Mouse (Mus musculus) C2C12 (cell line): ENCODE data around the gene Zfp827. TPM values are rescaled to one million over a fixed set of nuclear protein-coding genes. Genes with fewer than 3 reads are reported as not detected.

Source experiments
- H3K27me3 ChIP-seq: one replicate; pipeline ENCODE4 v1.6.1; 2011; ENCODE audit not compliant: control insufficient read depth, insufficient read depth, insufficient read length
- H3K36me3 ChIP-seq: one replicate; pipeline ENCODE4 v1.6.1; 2011; ENCODE audit not compliant: control insufficient read depth, insufficient read depth
- H3K4me3 ChIP-seq: one replicate; pipeline ENCODE4 v1.5.1; 2011; ENCODE audit warnings: mild to moderate bottlenecking, control low read depth; ENCODE audit not compliant: poor library complexity, insufficient read depth, severe bottlenecking
- H3K79me2 ChIP-seq: one replicate; pipeline ENCODE4 v1.6.1; 2011; ENCODE audit not compliant: control insufficient read depth, insufficient read depth
- H3K79me3 ChIP-seq: one replicate; pipeline ENCODE4 v1.6.1; 2011; ENCODE audit warnings: low read depth, control low read depth
- H3ac ChIP-seq: one replicate; pipeline ENCODE3; 2011; ENCODE audit warnings: low read depth; ENCODE audit not compliant: control insufficient read depth, insufficient read length
- CEBPB ChIP-seq: IDR thresholded peaks from one replicate; pipeline ENCODE4 v1.6.1; 2011; ENCODE audit warnings: low read depth, mild to moderate bottlenecking, control low read depth, moderate library complexity
- CTCF ChIP-seq: IDR thresholded peaks from one replicate; pipeline ENCODE4 v1.5.1; 2011; ENCODE audit not compliant: control insufficient read depth, insufficient read depth, insufficient read length
- FOSL1 ChIP-seq: IDR thresholded peaks from one replicate; pipeline ENCODE4 v1.8.0; 2011; ENCODE audit warnings: mild to moderate bottlenecking, low read length; ENCODE audit not compliant: poor library complexity, insufficient read depth, severe bottlenecking
- MAX ChIP-seq: IDR thresholded peaks from one replicate; pipeline ENCODE4 v1.6.1; 2011; ENCODE audit warnings: mild to moderate bottlenecking, control low read depth
- MYOD1 ChIP-seq: IDR thresholded peaks from one replicate; pipeline ENCODE4 v1.6.1; 2011; ENCODE audit warnings: low read depth; ENCODE audit not compliant: control insufficient read depth, insufficient read length
- MYOG ChIP-seq: IDR thresholded peaks from one replicate; pipeline ENCODE4 v1.6.1; 2011; ENCODE audit not compliant: control insufficient read depth, insufficient read length; ENCODE audit errors: extremely low read depth
- USF1 ChIP-seq: IDR thresholded peaks from one replicate; pipeline ENCODE4 v1.6.1; 2011; ENCODE audit warnings: low read depth, mild to moderate bottlenecking, control low read depth, moderate library complexity
- polyA plus RNA-seq: library from polyadenylated mRNA; unstranded; fragments of >200 nt; fragmentation: generic; extraction: Trizol; gene quantifications from one replicate; pipeline ENCODE4 v1.2.1, GENCODE M21; 2012; ENCODE audit warnings: missing spikeins

The Zfp827 gene
- polyA plus RNA-seq, 1 experiment = 7.6 TPM

DNA sequence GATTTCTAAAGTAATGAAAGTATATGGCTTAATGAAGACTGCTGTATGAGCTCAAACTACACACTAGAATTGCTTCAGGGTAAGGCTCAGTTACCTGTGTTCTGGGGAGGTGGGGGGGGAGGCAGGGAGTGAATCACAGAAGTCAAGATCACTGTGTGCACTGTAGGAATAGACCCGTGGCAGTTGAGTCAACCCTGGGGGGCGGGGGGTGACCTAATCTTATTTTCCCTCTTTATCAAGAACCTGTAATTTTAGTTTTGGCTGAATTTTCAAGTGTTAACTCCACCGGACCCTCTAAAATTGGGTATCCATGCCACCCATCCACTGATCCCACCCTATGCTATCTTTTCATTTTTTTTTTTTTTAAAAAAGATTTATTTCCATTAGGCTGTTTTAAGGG, 918 bp upstream of the Zfp827 start:
- H3K27me3 ChIP-seq = no peaks in the 10 kb centered on the region
- H3K4me3 ChIP-seq = no peak overlapping the region
- no peak for TF ChIP-seq CEBPB
- no peak for TF ChIP-seq MYOG
- TF ChIP-seq USF1 = no peak
- no peak for TF ChIP-seq MAX
- no peak for TF ChIP-seq CTCF
- TF ChIP-seq FOSL1 = no peak
- no peak for TF ChIP-seq MYOD1
- peaks cover 13% of the 10 kb centered on the region for H3K79me3 ChIP-seq
- no peaks in the 10 kb centered on the region for H3K36me3 ChIP-seq
- no peak overlapping the region for H3ac ChIP-seq
- H3K79me2 ChIP-seq = peaks cover 39% of the 10 kb centered on the region

DNA sequence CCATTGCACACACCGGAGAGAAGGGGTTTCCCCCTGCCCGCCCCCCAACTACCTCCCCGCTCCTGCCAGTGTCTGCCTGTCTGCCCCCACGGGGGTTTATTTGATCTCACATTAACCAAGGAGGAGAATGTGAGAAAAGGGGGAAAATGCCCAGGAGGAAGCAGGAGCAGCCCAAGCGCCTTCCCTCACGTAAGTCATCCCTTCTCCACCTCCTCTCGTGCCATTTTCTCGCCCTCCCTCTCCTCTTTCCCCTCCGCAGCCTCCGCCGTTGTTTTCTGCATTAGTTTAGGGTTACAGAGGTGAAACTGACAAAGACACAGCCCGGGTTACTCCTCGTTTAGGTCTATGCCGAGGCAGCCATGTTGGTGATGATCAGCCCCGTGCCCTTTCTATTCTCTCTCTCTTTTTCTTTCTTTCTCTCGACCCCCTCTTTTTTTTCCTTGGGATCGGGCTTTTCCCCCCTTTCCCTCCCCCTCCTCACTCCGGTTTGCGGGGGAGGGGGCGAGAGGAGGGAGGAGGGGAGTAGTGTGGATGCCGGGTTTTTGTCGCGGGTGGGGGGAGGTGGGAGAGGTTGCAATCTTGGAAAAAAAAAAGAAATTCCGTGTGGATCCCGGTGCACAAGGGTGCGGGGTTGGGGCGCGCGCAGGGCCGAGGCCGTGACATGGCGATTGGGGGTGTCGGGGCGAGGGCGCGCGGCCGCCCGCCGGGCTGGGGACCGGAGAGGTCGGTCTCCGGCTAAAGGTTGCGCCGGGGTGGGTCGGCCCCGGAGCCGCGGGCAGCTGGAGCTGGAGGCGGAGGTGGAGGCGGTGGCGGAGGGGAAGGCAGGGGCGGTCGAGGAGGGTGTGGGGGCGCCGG, 531 bp downstream of the Zfp827 start:
- Histone ChIP-seq H3K4me3 (peak overlapping the region; percentile 96), H3K79me2 (peaks cover 54% of the 10 kb centered on the region), H3K36me3 (no peaks in the 10 kb centered on the region), H3K79me3 (peaks cover 27% of the 10 kb centered on the region), H3ac (peak overlapping the region; percentile 60), H3K27me3 (no peaks in the 10 kb centered on the region)
- TF ChIP-seq FOSL1 = no peak
- TF ChIP-seq USF1 = no peak
- TF ChIP-seq MYOD1 = no peak
- TF ChIP-seq CTCF = no peak
- TF ChIP-seq MYOG = no peak
- TF ChIP-seq MAX = no peak
- TF ChIP-seq CEBPB = no peak

GRCm38 (mm10) chr8:79029396-79030325, 1.4 kb downstream of the Zfp827 start:
- Histone ChIP-seq H3K36me3 (no peaks in the 10 kb centered on the region), H3K4me3 (peak overlapping the region; percentile 96)

DNA sequence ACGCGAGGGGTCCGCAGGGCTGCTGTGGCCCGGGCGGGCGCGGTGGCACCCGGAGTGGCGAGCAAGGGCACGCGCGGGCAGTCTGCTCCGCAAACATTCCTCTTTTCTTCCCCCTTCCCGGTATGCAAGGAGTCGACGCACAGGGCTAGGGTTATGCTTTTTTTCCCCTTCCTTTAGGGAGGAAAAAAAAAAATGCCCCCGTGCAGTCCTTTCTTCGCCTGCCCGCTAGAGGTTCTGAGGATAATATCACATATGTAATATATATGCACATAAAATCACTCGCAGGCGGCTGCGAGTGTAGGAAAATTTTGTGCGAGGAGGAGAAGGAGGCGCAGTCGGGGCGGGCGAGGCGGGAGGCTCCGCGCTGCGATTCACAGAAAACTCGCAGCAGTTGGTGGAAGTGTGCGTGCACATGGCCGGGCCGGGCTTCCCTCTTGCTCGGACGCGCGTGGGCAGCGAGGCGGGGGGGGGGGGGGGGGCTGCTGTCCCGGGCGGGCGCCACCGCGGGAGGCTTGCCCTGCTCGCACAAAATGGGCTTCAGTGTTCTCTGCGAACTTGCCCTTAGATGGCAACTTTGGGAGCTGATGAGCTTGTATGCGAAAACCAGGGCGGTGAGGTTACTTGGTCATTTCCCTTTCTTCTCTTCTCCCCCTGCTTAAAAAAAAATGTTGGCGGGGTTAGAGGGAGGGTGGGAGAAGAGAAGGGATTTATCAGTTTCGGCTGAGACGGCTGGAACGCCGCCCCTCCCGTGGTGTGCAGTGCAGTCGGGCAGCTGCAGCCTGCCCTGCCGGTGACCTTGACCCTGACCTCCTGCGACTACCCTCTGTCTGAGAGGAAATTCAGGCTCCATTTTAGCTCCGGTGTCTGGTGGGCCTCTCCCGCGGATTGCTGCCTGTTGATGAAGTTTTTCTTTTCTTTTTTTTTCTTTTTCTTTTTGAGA, 2.4 kb downstream of the Zfp827 start:
- H3K4me3 ChIP-seq = peak overlapping the region; percentile 96
- TF ChIP-seq USF1 (no peak), MAX (peak; percentile 3), FOSL1 (no peak), CEBPB (no peak), MYOG (no peak), MYOD1 (peak; percentile 41)
- H3K79me3 ChIP-seq = peaks cover 37% of the 10 kb centered on the region
- H3ac ChIP-seq = peak overlapping the region; percentile 76
- peaks cover 72% of the 10 kb centered on the region for H3K79me2 ChIP-seq
- H3K36me3 ChIP-seq = no peaks in the 10 kb centered on the region
- no peaks in the 10 kb centered on the region for H3K27me3 ChIP-seq

More at GRCm38 (mm10) chr8:79029396-79030325, 1.4 kb downstream of the Zfp827 start:
- Histone ChIP-seq H3K79me2 (peaks cover 62% of the 10 kb centered on the region), H3ac (peak overlapping the region; percentile 76), H3K79me3 (peaks cover 33% of the 10 kb centered on the region), H3K27me3 (no peaks in the 10 kb centered on the region)
- no peak for TF ChIP-seq MYOG
- no peak for TF ChIP-seq CEBPB
- no peak for TF ChIP-seq USF1
- TF ChIP-seq MAX = no peak
- TF ChIP-seq FOSL1 = no peak
- no peak for TF ChIP-seq MYOD1
- no peak for TF ChIP-seq CTCF

GRCm38 (mm10) chr8:79037532-79037931, 9.3 kb downstream of the Zfp827 start:
- H3K79me2 ChIP-seq = peaks cover 93% of the 10 kb centered on the region
- H3K36me3 ChIP-seq = peaks cover 11% of the 10 kb centered on the region
- peaks cover 47% of the 10 kb centered on the region for H3K79me3 ChIP-seq
- H3K4me3 ChIP-seq = no peak overlapping the region
- TF ChIP-seq CEBPB (no peak), MYOD1 (no peak), FOSL1 (no peak), CTCF (no peak), USF1 (no peak), MYOG (no peak), MAX (no peak)
- H3K27me3 ChIP-seq = no peaks in the 10 kb centered on the region
- H3ac ChIP-seq = no peak overlapping the region
